Mouse (Mus musculus) liver, embryonic 13.5 days (tissue): ENCODE data around the gene Lcn9. TPM values are rescaled to one million over a fixed set of nuclear protein-coding genes. Genes with fewer than 3 reads are reported as not detected.
"Not testable (repeated sequence)": the region's sequence is repeated elsewhere in the genome, so short reads cannot be mapped to it uniquely, and the experiment has no call there.

Experiments
- ATAC-seq: fragments of 200-750 bp; cut with Nextera tagmentation; 2 replicates; pipeline ENCODE4 v1.8.0; 2017; ENCODE audit warnings: low read depth, mild to moderate bottlenecking, moderate number of reproducible peaks, moderate library complexity
- DNase-seq: peaks from one replicate; pipeline ENCODE4 v3.0.0; 2022
- H3K27ac ChIP-seq: fragments of 300-500 bp; sonication (generic); 2 replicates; pipeline ENCODE4 v1.5.1; 2015; ENCODE audit warnings: moderate library complexity, mild to moderate bottlenecking, inconsistent platforms
- H3K27me3 ChIP-seq: fragments of 300-500 bp; sonication (generic); 2 replicates; pipeline ENCODE4 v1.6.1; 2015; ENCODE audit warnings: mild to moderate bottlenecking, inconsistent platforms
- H3K36me3 ChIP-seq: fragments of 300-500 bp; sonication (generic); 2 replicates; pipeline ENCODE4 v1.6.1; 2015; ENCODE audit warnings: mild to moderate bottlenecking, inconsistent platforms
- H3K4me1 ChIP-seq: fragments of 300-500 bp; sonication (generic); replicated peaks from 2 replicates; pipeline ENCODE4 v1.6.1; 2015; ENCODE audit warnings: inconsistent platforms
- H3K4me2 ChIP-seq: fragments of 300-500 bp; sonication (generic); 2 replicates; pipeline ENCODE4 v1.6.1; 2015; ENCODE audit warnings: inconsistent platforms, mild to moderate bottlenecking, moderate library complexity
- H3K4me3 ChIP-seq: fragments of 300-500 bp; sonication (generic); replicated peaks from 2 replicates; pipeline ENCODE4 v1.5.1; 2015; ENCODE audit warnings: mild to moderate bottlenecking, inconsistent platforms
- H3K9ac ChIP-seq: fragments of 300-500 bp; sonication (generic); 2 replicates; pipeline ENCODE4 v1.6.1; 2015; ENCODE audit warnings: mild to moderate bottlenecking, inconsistent platforms
- H3K9me3 ChIP-seq: fragments of 300-500 bp; sonication (generic); replicated peaks from 2 replicates; pipeline ENCODE4 v1.6.1; 2016; ENCODE audit warnings: inconsistent platforms
- WGBS: fragments of 180-500 bp; shearing (Covaris S2); methylation state at CpG from one replicate; pipeline ENCODE4 v1.1.7; 2015; ENCODE audit not compliant: insufficient replicate concordance; 5-methylcytosine and 5-hydroxymethylcytosine counted together
- polyA plus RNA-seq: library from polyadenylated mRNA; unstranded; fragments of >200 nt; fragmentation: Nextera tagmentation; extraction: Ambion mirVana; gene quantifications from 2 replicates; pipeline ENCODE4 v1.2.1, GENCODE M21; 2015

The Lcn9 gene
- polyA plus RNA-seq, 1 experiment from 2014 or later, result not detected

DNA sequence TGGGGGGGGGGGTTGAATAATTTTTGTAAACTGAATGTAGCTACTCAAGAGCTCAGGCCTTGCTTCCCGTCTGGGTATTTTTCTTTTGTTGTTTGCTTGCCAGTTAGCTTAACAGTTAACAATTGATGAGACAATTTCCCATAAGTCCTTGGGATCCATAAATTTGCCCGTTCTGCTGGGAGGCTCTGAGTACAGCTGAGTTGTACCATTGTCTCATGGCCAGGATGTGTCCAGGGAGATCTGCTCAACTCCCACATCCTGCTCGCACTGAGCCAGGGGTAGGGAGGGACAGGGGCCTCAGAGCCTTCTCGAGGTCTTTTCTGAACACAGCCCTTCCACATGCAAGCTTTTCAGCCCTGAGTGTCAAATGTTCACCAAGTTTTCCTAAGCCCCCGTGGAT, 24.9 kb upstream of the Lcn9 start:
- WGBS, result 34% methylated on average over 5 of the region's 5 CpGs
- H3K36me3 ChIP-seq, result no peaks in the 10 kb centered on the region
- 0 out of 2 replicates have a peak, but pooled peaks cover 3% of the 10 kb centered on the region for H3K27me3 ChIP-seq
- no peak for DNase-seq
- no peak overlapping the region for H3K4me3 ChIP-seq
- H3K27ac ChIP-seq, result no peak overlapping the region
- H3K4me1 ChIP-seq, result 0 out of 2 replicates have a peak, but pooled peaks cover 3% of the 10 kb centered on the region
- no peak overlapping the region for H3K4me2 ChIP-seq
- H3K9me3 ChIP-seq, result no peaks in the 10 kb centered on the region
- no peak overlapping the region for H3K9ac ChIP-seq
- ATAC-seq, result no peak

DNA sequence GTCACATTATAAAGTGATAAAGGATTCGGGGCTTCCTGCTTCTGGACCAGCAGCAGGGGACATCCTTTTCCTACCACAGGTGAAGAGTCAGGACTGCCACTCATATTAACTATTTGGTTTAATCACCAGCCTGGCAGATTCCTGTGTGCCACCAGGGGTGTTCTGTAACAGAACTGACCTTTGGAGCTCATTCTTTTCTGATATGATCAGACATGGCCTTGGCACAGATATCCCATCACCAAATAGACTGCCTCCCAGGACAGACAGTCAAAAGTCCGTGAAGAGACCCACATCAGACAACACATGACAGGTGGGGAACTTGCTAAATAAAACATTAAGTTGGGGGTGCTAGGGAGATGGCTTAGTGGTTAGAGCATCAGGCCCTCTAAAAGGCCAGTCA, 11.2 kb upstream of the Lcn9 start:
- Histone ChIP-seq H3K9me3 (no peaks in the 10 kb centered on the region), H3K27me3 (no peaks in the 10 kb centered on the region), H3K4me1 (no peaks in the 10 kb centered on the region), H3K36me3 (no peaks in the 10 kb centered on the region), H3K4me3 (no peak overlapping the region), H3K9ac (no peak overlapping the region), H3K4me2 (no peak overlapping the region), H3K27ac (no peak overlapping the region)
- DNase-seq, result no peak
- 44% methylated on average over 2 of the region's 2 CpGs for WGBS
- no peak for ATAC-seq

DNA sequence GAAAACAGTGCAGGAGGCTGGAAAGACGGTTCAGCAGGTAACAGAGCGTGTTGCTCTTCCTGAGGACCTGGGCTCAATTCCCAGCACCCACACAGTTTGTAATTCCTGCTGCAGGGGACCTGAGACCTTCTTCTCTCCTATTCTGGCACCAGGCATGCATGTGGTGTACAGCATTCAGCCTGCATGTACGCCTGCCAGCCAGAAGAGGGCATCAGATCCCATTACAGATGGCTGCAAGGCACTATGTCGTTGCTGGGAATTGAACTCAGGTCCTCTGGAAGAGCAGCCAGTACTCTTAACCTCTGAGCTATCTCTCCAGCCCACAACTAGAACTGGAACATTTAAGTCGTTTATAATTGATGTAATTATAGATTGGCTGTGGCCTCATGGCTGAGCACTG, 9.6 kb upstream of the Lcn9 start:
- Histone ChIP-seq H3K4me2 (no peak overlapping the region), H3K9me3 (no peaks in the 10 kb centered on the region), H3K36me3 (no peaks in the 10 kb centered on the region), H3K9ac (no peak overlapping the region), H3K27ac (no peak overlapping the region), H3K27me3 (no peaks in the 10 kb centered on the region), H3K4me1 (no peaks in the 10 kb centered on the region), H3K4me3 (no peak overlapping the region)
- ATAC-seq (no peak), DNase-seq (no peak)
- 58% methylated on average over 5 of the region's 5 CpGs for WGBS

DNA sequence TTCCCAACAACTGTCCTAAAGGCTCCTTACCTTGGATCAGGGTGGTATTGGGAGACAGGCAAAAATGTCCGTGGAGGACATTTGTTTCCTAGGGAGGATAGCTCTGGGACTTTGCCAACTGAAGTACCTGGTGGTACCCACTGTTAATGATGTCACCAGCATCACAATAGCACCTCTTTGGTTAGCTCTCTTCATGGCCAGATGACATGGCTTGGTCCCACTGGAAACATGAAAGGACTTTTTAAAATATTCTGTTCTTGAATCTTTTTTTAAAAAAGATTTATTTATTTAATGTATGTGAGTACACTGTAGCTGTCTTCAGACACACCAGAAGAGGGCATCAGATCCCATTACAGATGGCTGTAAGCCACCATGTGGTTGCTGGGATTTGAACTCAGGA, 7.2 kb upstream of the Lcn9 start, which contains the start of gene Glt6d1:
Glt6d1 (minus strand) TSS at position 101 of the 400 bp plus-strand sequence.
- not testable (repeated sequence) for H3K9me3 ChIP-seq, H3K9ac ChIP-seq, H3K4me3 ChIP-seq, H3K27ac ChIP-seq, H3K4me2 ChIP-seq, H3K36me3 ChIP-seq, H3K4me1 ChIP-seq, DNase-seq, H3K27me3 ChIP-seq, ATAC-seq
- WGBS, result 52% methylated on average over 1 of the region's 1 CpGs

DNA sequence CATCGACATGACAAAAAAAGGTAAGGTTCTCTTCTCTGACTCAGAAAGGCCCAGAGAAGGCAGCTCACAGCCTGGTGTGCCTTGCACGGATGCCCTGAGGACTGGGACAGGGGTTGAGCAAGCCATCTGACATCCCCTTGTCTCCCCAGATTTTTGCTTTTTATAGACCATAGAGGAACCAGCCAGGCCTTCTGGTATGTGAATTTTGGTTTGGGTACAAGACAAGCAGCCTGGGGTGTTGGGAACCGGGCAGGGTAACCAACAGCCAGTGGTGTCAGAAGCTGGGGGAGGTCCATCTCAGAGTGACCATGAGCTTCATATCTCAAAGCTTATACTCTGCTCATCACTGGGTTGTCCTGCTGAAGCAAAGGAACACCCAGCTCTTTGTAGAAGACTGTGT, 1.8 kb downstream of the Lcn9 start:
- Histone ChIP-seq H3K27me3 (no peaks in the 10 kb centered on the region), H3K4me3 (no peak overlapping the region), H3K9me3 (no peaks in the 10 kb centered on the region), H3K4me2 (no peak overlapping the region), H3K27ac (no peak overlapping the region), H3K4me1 (no peaks in the 10 kb centered on the region), H3K9ac (no peak overlapping the region), H3K36me3 (no peaks in the 10 kb centered on the region)
- WGBS, result 64% methylated on average over 3 of the region's 3 CpGs
- DNase-seq, result no peak
- ATAC-seq, result no peak

DNA sequence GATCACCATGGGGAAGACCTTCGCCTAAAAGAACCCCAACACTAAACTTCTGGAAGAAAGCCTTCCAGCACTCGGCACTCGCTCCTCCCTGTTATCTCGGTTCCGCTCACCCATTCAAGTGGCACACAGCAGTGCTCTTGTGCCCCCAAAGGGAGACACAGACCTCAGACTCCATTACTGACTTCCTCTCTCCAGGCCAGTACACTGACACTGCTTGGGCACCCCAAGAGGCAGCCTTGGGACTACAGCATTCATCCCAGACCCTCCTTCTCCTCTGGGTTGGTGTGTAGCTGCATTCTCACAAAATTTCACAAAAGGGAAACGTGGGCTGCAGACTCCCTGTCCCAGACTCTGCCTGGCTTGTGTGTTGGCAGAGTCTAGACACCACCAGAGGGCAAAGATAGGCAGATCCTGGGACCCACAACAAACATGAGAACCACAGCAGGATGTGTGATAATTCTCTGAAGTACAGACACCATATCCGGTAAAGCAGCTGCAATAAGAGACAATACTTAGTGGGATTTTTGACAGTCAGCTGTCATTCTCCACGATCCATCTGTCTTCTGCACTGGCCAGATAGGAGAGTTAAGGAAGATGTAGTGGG, 5.5 kb downstream of the Lcn9 start:
- DNase-seq (no peak), ATAC-seq (no peak)
- no peaks in the 10 kb centered on the region for H3K4me1 ChIP-seq
- no peaks in the 10 kb centered on the region for H3K27me3 ChIP-seq
- WGBS, result 48% methylated on average over 8 of the region's 8 CpGs
- no peak overlapping the region for H3K4me3 ChIP-seq
- H3K9ac ChIP-seq, result no peak overlapping the region
- no peaks in the 10 kb centered on the region for H3K36me3 ChIP-seq
- no peaks in the 10 kb centered on the region for H3K9me3 ChIP-seq
- H3K27ac ChIP-seq, result no peak overlapping the region
- no peak overlapping the region for H3K4me2 ChIP-seq

DNA sequence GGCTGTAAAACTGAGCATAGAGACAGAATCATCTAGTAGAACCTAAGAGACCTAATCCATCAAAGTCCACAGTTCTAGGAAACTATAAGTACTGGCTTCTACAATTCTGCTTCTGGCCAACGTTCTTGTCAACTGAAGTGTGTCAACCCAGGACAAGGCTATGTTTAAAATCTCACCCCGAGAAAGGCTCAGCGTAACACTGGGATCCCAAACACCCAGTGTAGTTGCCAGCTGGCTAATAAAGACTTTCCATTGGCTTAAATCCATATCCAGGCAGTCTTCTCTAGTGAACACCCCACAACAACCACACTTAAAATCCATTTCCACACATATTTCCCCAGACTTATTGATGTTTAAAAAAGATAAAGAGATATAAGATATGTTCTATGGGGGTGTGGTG, 7.8 kb downstream of the Lcn9 start:
- Histone ChIP-seq H3K27ac (no peak overlapping the region), H3K27me3 (no peaks in the 10 kb centered on the region), H3K9me3 (no peaks in the 10 kb centered on the region), H3K36me3 (no peaks in the 10 kb centered on the region), H3K9ac (no peak overlapping the region), H3K4me3 (no peak overlapping the region), H3K4me2 (no peak overlapping the region), H3K4me1 (no peaks in the 10 kb centered on the region)
- DNase-seq, result no peak
- WGBS, result 74% methylated on average over 3 of the region's 3 CpGs
- no peak for ATAC-seq

DNA sequence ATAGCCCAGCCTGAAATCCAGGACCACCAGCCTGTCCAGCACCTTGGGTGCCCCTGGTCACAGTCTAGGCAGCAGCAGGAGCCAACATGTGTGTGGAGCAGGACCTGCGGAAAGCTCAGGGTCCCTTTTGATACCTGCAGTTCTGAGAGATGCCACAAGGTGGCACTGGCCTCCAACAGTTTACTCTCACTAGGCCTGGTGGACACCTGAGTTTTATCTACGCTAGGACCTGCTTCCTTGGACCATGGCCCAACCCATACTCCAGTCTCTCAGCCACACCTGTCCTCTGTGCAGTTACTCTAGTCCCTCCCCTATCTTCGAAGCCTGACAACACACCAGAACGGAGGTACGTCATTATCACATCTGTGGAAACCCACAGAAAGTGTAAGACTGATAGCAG, 13.3 kb downstream of the Lcn9 start:
- Histone ChIP-seq H3K36me3 (no peaks in the 10 kb centered on the region), H3K27me3 (no peaks in the 10 kb centered on the region), H3K9me3 (no peaks in the 10 kb centered on the region), H3K4me2 (no peak overlapping the region), H3K9ac (no peak overlapping the region), H3K27ac (no peak overlapping the region), H3K4me1 (no peaks in the 10 kb centered on the region), H3K4me3 (no peak overlapping the region)
- 0 out of 2 replicates have a peak, but pooled peaks have one; percentile 39 for ATAC-seq
- DNase-seq, result peak; percentile 40
- WGBS, result 25% methylated on average over 5 of the region's 5 CpGs

DNA sequence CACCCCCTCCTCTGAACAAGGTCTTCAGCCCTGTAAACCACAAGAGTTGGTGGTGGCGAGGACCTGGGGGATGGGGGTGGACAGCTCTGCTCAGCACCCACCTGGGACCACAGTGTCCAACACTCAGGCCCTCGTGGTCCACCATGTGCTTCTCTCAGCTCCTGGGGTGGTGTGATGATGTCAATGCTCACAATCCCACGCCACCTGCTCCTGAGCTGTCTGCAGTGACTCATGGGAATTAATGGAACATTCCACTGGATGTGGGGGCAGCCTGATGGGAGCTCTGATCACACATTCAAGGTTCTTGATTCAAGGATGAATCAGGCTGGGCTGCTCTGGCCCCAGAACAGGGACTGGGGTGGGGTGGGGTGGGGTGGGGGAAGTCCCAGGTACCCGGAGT, 19.2 kb downstream of the Lcn9 start:
- no peaks in the 10 kb centered on the region for H3K36me3 ChIP-seq
- no peaks in the 10 kb centered on the region for H3K27me3 ChIP-seq
- 32% methylated on average over 4 of the region's 4 CpGs for WGBS
- no peak overlapping the region for H3K27ac ChIP-seq
- DNase-seq (no peak), ATAC-seq (no peak)
- no peaks in the 10 kb centered on the region for H3K9me3 ChIP-seq
- no peak overlapping the region for H3K9ac ChIP-seq
- no peaks in the 10 kb centered on the region for H3K4me1 ChIP-seq
- no peak overlapping the region for H3K4me3 ChIP-seq
- no peak overlapping the region for H3K4me2 ChIP-seq

DNA sequence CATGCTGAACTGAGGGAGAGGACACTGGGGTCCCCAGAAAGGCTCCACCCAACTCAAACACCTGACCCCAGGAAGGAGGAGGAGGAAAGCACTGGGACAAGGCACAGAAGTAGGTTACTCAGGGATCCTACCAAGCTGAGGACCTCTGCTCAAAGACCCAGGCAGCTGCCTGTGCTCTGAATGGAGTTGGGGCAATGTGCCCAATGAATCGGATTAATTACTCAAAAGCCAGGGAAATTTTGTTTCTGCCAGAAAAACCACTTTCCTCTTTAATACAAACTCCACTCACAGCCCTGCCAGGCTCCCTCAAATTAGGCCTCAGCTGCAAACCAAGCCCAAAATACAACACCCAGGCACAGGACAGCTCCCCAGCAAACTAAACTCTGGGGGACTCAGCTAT, 19.8 kb downstream of the Lcn9 start:
- H3K4me3 ChIP-seq, result no peak overlapping the region
- WGBS, result 48% methylated on average over 1 of the region's 1 CpGs
- no peak overlapping the region for H3K4me2 ChIP-seq
- H3K27me3 ChIP-seq, result no peaks in the 10 kb centered on the region
- H3K9ac ChIP-seq, result no peak overlapping the region
- no peak overlapping the region for H3K27ac ChIP-seq
- no peaks in the 10 kb centered on the region for H3K4me1 ChIP-seq
- no peak for DNase-seq
- H3K36me3 ChIP-seq, result no peaks in the 10 kb centered on the region
- ATAC-seq, result no peak
- H3K9me3 ChIP-seq, result no peaks in the 10 kb centered on the region

DNA sequence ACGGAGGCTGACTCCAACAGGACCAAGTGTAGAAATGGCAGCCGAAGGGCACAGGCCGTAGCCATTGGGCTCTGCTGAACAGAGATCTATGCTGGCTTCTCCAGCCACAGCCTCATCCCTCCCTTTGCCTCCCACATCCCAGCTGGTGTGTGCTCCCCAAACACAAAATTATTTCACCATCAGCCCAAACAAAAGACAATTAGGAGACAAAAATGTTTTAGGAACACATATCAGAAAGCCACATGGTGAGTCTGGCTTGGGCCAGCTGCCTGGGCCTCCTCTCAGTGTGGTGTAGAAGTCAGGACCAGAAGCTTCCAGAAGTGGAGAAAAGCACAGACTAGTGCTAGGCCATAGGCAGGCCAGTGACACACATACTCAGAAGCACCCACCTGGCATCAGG, 21.1 kb downstream of the Lcn9 start:
- Histone ChIP-seq H3K36me3 (no peaks in the 10 kb centered on the region), H3K9me3 (no peaks in the 10 kb centered on the region), H3K4me3 (no peak overlapping the region), H3K9ac (no peak overlapping the region), H3K27ac (no peak overlapping the region), H3K4me2 (no peak overlapping the region), H3K4me1 (no peaks in the 10 kb centered on the region), H3K27me3 (no peaks in the 10 kb centered on the region)
- DNase-seq (no peak), ATAC-seq (no peak)
- WGBS, result 74% methylated on average over 3 of the region's 3 CpGs

DNA sequence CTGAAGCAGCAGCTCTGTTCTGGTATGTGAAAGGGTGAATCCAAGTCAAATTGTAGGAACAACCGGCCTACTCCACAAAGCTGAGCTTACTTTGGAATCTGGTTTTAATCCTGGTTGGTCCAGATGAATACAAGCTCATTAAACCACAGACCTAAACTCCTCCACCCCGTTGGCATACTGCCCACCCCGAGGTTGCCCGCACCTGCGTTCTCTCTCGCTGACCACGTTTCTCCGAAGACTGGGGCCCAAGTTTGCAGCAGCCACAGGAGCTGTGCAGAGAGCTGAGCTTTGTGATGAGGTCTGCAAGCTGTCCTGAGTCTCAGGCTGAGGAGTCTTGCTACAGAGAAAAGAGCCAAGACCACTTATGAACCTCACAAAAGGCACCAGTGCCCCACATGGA, 23.6 kb downstream of the Lcn9 start:
- no peaks in the 10 kb centered on the region for H3K4me1 ChIP-seq
- no peak overlapping the region for H3K4me3 ChIP-seq
- no peaks in the 10 kb centered on the region for H3K27me3 ChIP-seq
- DNase-seq, result no peak
- no peak for ATAC-seq
- H3K9ac ChIP-seq, result no peak overlapping the region
- H3K36me3 ChIP-seq, result no peaks in the 10 kb centered on the region
- no peak overlapping the region for H3K27ac ChIP-seq
- H3K4me2 ChIP-seq, result no peak overlapping the region
- no peaks in the 10 kb centered on the region for H3K9me3 ChIP-seq
- WGBS, result 69% methylated on average over 8 of the region's 8 CpGs
